Mouse (Mus musculus) CH12.LX (cell line): ENCODE results near the gene Klhl35. TPM values are rescaled to one million over a fixed set of nuclear protein-coding genes. Genes with fewer than 3 reads are reported as not detected.
A peak's percentile ranks its signal among the peaks of the same experiment; 100 is the strongest.

Experiments
- DNase-seq: peaks from one replicate; pipeline ENCODE4 v3.0.0-alpha.2; 2013; ENCODE audit errors: extremely low read depth
- H3K27ac ChIP-seq: 2 replicates; pipeline ENCODE4 v1.5.1; 2012; ENCODE audit warnings: low read depth, mild to moderate bottlenecking, control low read depth, moderate library complexity; ENCODE audit not compliant: insufficient read depth
- H3K27me3 ChIP-seq: replicated peaks from 2 replicates; pipeline ENCODE3; 2012; ENCODE audit warnings: inconsistent platforms
- H3K36me3 ChIP-seq, 2 experiments: replicated peaks in 1 of 2; 2 replicates each; pipeline versions ENCODE3 to v1.6.1; 2012; ENCODE audit warnings: inconsistent platforms in 1 of 2, low read length in 1 of 2, mild to moderate bottlenecking in 1 of 2, mixed read lengths in 1 of 2, moderate library complexity in 1 of 2; ENCODE audit not compliant: control insufficient read depth in 1 of 2, insufficient read depth in 1 of 2
- H3K4me1 ChIP-seq, 2 experiments: 2 replicates each; pipeline ENCODE4 v1.6.1; 2012; ENCODE audit warnings: inconsistent platforms in 1 of 2, moderate library complexity in 1 of 2; ENCODE audit not compliant: insufficient read depth in 2 of 2, control insufficient read depth in 1 of 2
- H3K4me2 ChIP-seq: 2 replicates; pipeline ENCODE4 v1.6.1; 2012; ENCODE audit warnings: low read depth, mild to moderate bottlenecking, control low read depth; ENCODE audit not compliant: poor library complexity, insufficient read depth, severe bottlenecking
- H3K4me3 ChIP-seq, 3 experiments: fragments of 150-350 bp in 1 of 3; sonication (generic) in 1 of 3; replicated peaks in 1 of 3; 2 replicates each; pipeline versions ENCODE3 to v1.5.1; 2011 to 2012; ENCODE audit warnings: low read depth in 2 of 3, low read length in 2 of 3, mild to moderate bottlenecking in 2 of 3, moderate library complexity in 2 of 3, control low read depth in 1 of 3, improper control_type of control experiment in 1 of 3, inconsistent platforms in 1 of 3, mixed read lengths in 1 of 3; ENCODE audit not compliant: poor library complexity in 1 of 3
- H3K79me2 ChIP-seq: replicated peaks from 2 replicates; pipeline ENCODE4 v1.6.1; 2012; ENCODE audit warnings: mild to moderate bottlenecking, moderate library complexity; ENCODE audit not compliant: control insufficient read depth, poor library complexity, insufficient read depth, severe bottlenecking; ENCODE audit errors: extremely low read depth
- H3K9ac ChIP-seq: 2 replicates; pipeline ENCODE4 v1.6.1; 2012; ENCODE audit warnings: low read depth, mild to moderate bottlenecking, control low read depth, moderate library complexity; ENCODE audit not compliant: insufficient read depth
- H3K9me3 ChIP-seq: replicated peaks from 2 replicates; pipeline ENCODE3; 2012; ENCODE audit warnings: low read length, inconsistent platforms, mixed read lengths
- BHLHE40 ChIP-seq: IDR thresholded peaks from 2 replicates; pipeline ENCODE4 v1.6.1; 2011; ENCODE audit warnings: mild to moderate bottlenecking, low read depth, low read length, improper control_type of control experiment
- CHD1 ChIP-seq: IDR thresholded peaks from 2 replicates; pipeline ENCODE4 v1.6.1; 2012; ENCODE audit warnings: low read depth, low read length, improper control_type of control experiment, inconsistent platforms
- CHD2 ChIP-seq: IDR thresholded peaks from 2 replicates; pipeline ENCODE4 v1.6.1; 2011; ENCODE audit warnings: low read length, improper control_type of control experiment
- CTCF ChIP-seq, 2 experiments: IDR thresholded peaks in 1 of 2; conservative IDR thresholded peaks in 1 of 2; 2 replicates each; pipeline ENCODE4 v1.5.1; 2011 to 2012; ENCODE audit warnings: low read depth in 2 of 2, low read length in 2 of 2, improper control_type of control experiment in 1 of 2, inconsistent platforms in 1 of 2, mild to moderate bottlenecking in 1 of 2, moderate library complexity in 1 of 2
- ETS1 ChIP-seq: conservative IDR thresholded peaks from 2 replicates; pipeline ENCODE4 v1.6.1; 2012; ENCODE audit warnings: low read depth, mild to moderate bottlenecking, inconsistent platforms, low read length, improper control_type of control experiment, moderate library complexity
- GABPA ChIP-seq: IDR thresholded peaks from 2 replicates; pipeline ENCODE4 v1.6.1; 2012; ENCODE audit warnings: low read depth, low read length, improper control_type of control experiment, inconsistent platforms; ENCODE audit not compliant: insufficient replicate concordance
- IRF4 ChIP-seq: IDR thresholded peaks from 2 replicates; pipeline ENCODE4 v1.6.1; 2014; ENCODE audit warnings: low read depth, mild to moderate bottlenecking, inconsistent platforms, low read length, improper control_type of control experiment
- JUN ChIP-seq: IDR thresholded peaks from 2 replicates; pipeline ENCODE4 v1.6.1; 2011; ENCODE audit warnings: low read depth, mild to moderate bottlenecking, low read length, improper control_type of control experiment, moderate library complexity; ENCODE audit not compliant: insufficient read depth
- JUND ChIP-seq: conservative IDR thresholded peaks from 2 replicates; pipeline ENCODE4 v1.6.1; 2011; ENCODE audit warnings: low read depth, low read length, improper control_type of control experiment
- MAFK ChIP-seq: IDR thresholded peaks from 2 replicates; pipeline ENCODE4 v1.6.1; 2011; ENCODE audit warnings: low read length, improper control_type of control experiment; ENCODE audit not compliant: insufficient replicate concordance
- MAZ ChIP-seq: IDR thresholded peaks from 2 replicates; pipeline ENCODE4 v1.6.1; 2012; ENCODE audit warnings: low read depth, mild to moderate bottlenecking, inconsistent platforms, low read length, improper control_type of control experiment, moderate library complexity
- MEF2A ChIP-seq: IDR thresholded peaks from 2 replicates; pipeline ENCODE4 v1.6.1; 2014; ENCODE audit warnings: low read depth, mild to moderate bottlenecking, inconsistent platforms, low read length, improper control_type of control experiment, borderline replicate concordance
- MXI1 ChIP-seq: IDR thresholded peaks from 2 replicates; pipeline ENCODE4 v1.6.1; 2011; ENCODE audit warnings: mild to moderate bottlenecking, low read depth, low read length, improper control_type of control experiment
- MYC ChIP-seq: IDR thresholded peaks from 2 replicates; pipeline ENCODE4 v1.6.1; 2011; ENCODE audit warnings: low read depth, mild to moderate bottlenecking, improper control_type of control experiment, low read length
- NRF1 ChIP-seq: IDR thresholded peaks from 2 replicates; pipeline ENCODE4 v1.6.1; 2014; ENCODE audit warnings: low read depth, mild to moderate bottlenecking, inconsistent platforms, low read length, improper control_type of control experiment, moderate library complexity
- PAX5 ChIP-seq: IDR thresholded peaks from 2 replicates; pipeline ENCODE4 v1.6.1; 2012; ENCODE audit warnings: low read length, inconsistent platforms, mixed read lengths
- POLR2A ChIP-seq: IDR thresholded peaks from 2 replicates; pipeline ENCODE4 v1.6.1; 2011; ENCODE audit warnings: low read depth, mild to moderate bottlenecking, improper control_type of control experiment, low read length
- RAD21 ChIP-seq: IDR thresholded peaks from 2 replicates; pipeline ENCODE4 v1.6.1; 2011; ENCODE audit warnings: low read depth, mild to moderate bottlenecking, low read length, improper control_type of control experiment, moderate library complexity
- SIN3A ChIP-seq: IDR thresholded peaks from 2 replicates; pipeline ENCODE4 v1.6.1; 2012; ENCODE audit warnings: low read length, improper control_type of control experiment, inconsistent platforms
- TBP ChIP-seq: conservative IDR thresholded peaks from 2 replicates; pipeline ENCODE4 v1.6.1; 2011; ENCODE audit warnings: low read depth, low read length, improper control_type of control experiment
- UBTF ChIP-seq: IDR thresholded peaks from 2 replicates; pipeline ENCODE4 v1.6.1; 2012; ENCODE audit warnings: low read depth, mild to moderate bottlenecking, inconsistent platforms, low read length, improper control_type of control experiment, moderate library complexity
- ZKSCAN1 ChIP-seq: IDR thresholded peaks from 2 replicates; pipeline ENCODE4 v1.6.1; 2012; ENCODE audit warnings: low read depth, inconsistent platforms, low read length, improper control_type of control experiment, borderline replicate concordance
- dilution Hi-C: fragments of 300-500 bp; cut with MboI; formaldehyde crosslinking; loops from 2 replicates; pipeline ENCODE4 v1.14.3; 2020; ENCODE audit warnings: low sequenced_read_pairs; ENCODE audit not compliant: extremely low pct_unique_long_range_greater_than_20kb, extremely low pct_ligation_motif_present
- in situ Hi-C: fragments of 300-500 bp; cut with MboI; formaldehyde crosslinking; loops from 3 replicates; pipeline ENCODE4 v1.14.3; 2019; ENCODE audit warnings: low sequenced_read_pairs, low pct_ligation_motif_present, low pct_unique_long_range_greater_than_20kb, mixed read lengths
- polyA plus RNA-seq: library from polyadenylated mRNA; unstranded; fragments of >175 nt; gene quantifications from 2 replicates; pipeline ENCODE4 v1.2.1, GENCODE M21; 2012; ENCODE audit warnings: low read depth; ENCODE audit not compliant: insufficient read length
- total RNA-seq, 2 experiments: library from RNA; depleted of rRNA; stranded (reverse); fragments of 300-350 nt in 1 of 2; fragments of >200 nt in 1 of 2; gene quantifications; 2 replicates each; pipeline ENCODE4 v1.2.3; 2012 to 2014

Klhl35 gene
- total and polyA plus RNA-seq, 3 experiments = not detected

GRCm38 (mm10) chr7:99483271-99483923 is 17.6 kb downstream of the Klhl35 start, which contains the start of gene Rps3 (continued):
- peak; percentile 98 for TF ChIP-seq TBP
- TF ChIP-seq MAZ = no peak
- peak; percentile 98 for TF ChIP-seq POLR2A
- peak; percentile 81 for TF ChIP-seq MXI1
- no peak for TF ChIP-seq CTCF (conservative IDR thresholded peaks at IDR 0.05 in 1 of 2, IDR thresholded peaks at IDR 0.05 in 1 of 2; ENCODE audit: low read depth in 2 of 2, low read length in 2 of 2)
- TF ChIP-seq CHD1 = no peak
- no peak for TF ChIP-seq BHLHE40
- TF ChIP-seq NRF1 = peak; percentile 69
- TF ChIP-seq IRF4 = peak; percentile 80
- 0 out of 2 replicates have a peak, but pooled peaks have one; percentile 28 for TF ChIP-seq CHD2
- TF ChIP-seq UBTF = no peak
- no peak for TF ChIP-seq JUND
- TF ChIP-seq MYC = peak; percentile 88
- TF ChIP-seq RAD21 = no peak
- no peak for TF ChIP-seq ZKSCAN1
- TF ChIP-seq JUN = no peak; the same call in 1 of the 2 replicates
- no peak for TF ChIP-seq PAX5
- 0 out of 2 replicates have a peak, but pooled peaks have one; percentile 16 for TF ChIP-seq MAFK
- peak; percentile 96 for TF ChIP-seq SIN3A
- no peak for TF ChIP-seq ETS1
- TF ChIP-seq MEF2A = no peak

- in situ Hi-C loops (no loop called here), dilution Hi-C loops (no loop called here)
- Histone ChIP-seq H3K9me3 (no peaks in the 10 kb centered on the region), H3K4me2 (peak overlapping the region; percentile 68), H3K36me3 (peaks cover 35 to 39% of the 10 kb centered on the region in 2 experiments), H3K4me3 (peak overlapping the region in 2 of 3 experiments; percentile 31 to 88), H3K27me3 (peaks cover 6% of the 10 kb centered on the region), H3K4me1 (peaks cover 19 to 35% of the 10 kb centered on the region in 2 experiments), H3K27ac (no peak overlapping the region), H3K9ac (peak overlapping the region; percentile 55; the same call in 1 of the 2 replicates), H3K79me2 (peaks cover 45% of the 10 kb centered on the region)
- TF ChIP-seq SIN3A (0 out of 2 replicates have a peak, but pooled peaks have one; percentile 9), GABPA (no peak)
- no peak for DNase-seq
These were observed 18.1 kb downstream of the Klhl35 start for GRCm38 (mm10) chr7:99483924-99484319.
